Comparison of ENCODE assay signal across 16 mouse cellular contexts in the genomic region with DNA sequence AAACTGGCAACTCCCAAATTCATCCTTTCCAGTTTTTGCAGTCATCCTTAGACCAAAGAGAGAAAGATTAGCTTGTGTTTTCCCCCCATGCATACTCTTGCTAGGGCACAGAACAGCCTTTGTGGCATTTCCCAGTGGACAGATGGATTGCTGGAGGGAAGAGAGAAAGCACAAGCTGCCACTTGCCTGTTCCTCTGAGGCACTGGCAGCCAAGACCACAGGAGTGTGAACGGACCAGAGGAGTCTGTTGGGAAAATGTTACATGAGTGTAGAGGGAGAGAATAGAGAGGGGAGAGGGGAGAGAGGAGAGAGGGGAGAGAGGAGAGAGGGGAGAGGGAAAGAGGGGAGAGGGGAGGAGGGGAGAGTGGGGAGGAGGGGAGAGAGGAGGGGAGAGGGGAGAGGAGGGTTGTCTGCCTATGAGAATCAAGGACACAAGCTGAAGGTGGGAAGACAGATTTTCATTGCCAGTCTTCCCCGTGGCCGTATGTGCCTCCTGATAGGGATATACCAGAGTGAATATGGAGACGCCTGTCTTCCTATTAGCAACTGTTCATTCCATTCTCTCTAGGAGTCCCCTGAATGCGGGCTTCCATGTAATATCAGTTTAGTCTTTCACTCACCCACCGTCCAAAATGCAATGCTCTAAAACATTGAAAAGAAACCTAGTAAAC. TPM values are rescaled to one million over a fixed set of nuclear protein-coding genes. Genes with fewer than 3 reads are reported as not detected.
DNase-seq lines count a peak whose midpoint lies in the region; ATAC-seq lines count a peak whose summit lies in the region.
"Had no signal": no experiment of that assay in that cellular context is flagged by ENCODE, and none has a peak within 500 bp of the region (broad histone marks: within the 10 kb centered on the region; RNA-seq: fewer than 3 reads in every experiment).

No protein-coding gene starts in this region.

- H3K4me2 ChIP-seq in forebrain, embryonic 13.5 days: no peak overlapping the region
- H3K4me2 ChIP-seq in forebrain, embryonic 11.5 days (ENCODE audit: low read depth, low read length, severe bottlenecking): no peak overlapping the region
- H3K4me2 ChIP-seq in forebrain, embryonic 16.5 days (ENCODE audit: low read length): no peak overlapping the region
- H3K4me2 ChIP-seq in intestine, embryonic 16.5 days (ENCODE audit: low read depth, low read length): no peak overlapping the region
- H3K4me2 ChIP-seq: liver, embryonic 13.5 days had no signal

- H3K4me1 ChIP-seq in forebrain, embryonic 13.5 days: no peaks in the 10 kb centered on the region
- H3K4me1 ChIP-seq in forebrain, embryonic 11.5 days (replicated peaks; ENCODE audit: control insufficient read depth, insufficient read depth, low read length): no peaks in the 10 kb centered on the region
- H3K4me1 ChIP-seq in forebrain, embryonic 16.5 days (replicated peaks; ENCODE audit: control insufficient read depth, insufficient read depth, low read length): no peaks in the 10 kb centered on the region
- H3K4me1 ChIP-seq in intestine, embryonic 16.5 days (ENCODE audit: control insufficient read depth, insufficient read depth, low read length): no peaks in the 10 kb centered on the region
- H3K4me1 ChIP-seq: liver, embryonic 13.5 days had no signal

- WGBS in forebrain, embryonic 13.5 days: 70% methylated on average over 6 of the region's 6 CpGs
- WGBS in forebrain, embryonic 11.5 days: 72% methylated on average over 6 of the region's 6 CpGs
- 54% methylated on average over 6 of the region's 6 CpGs for WGBS in forebrain, embryonic 16.5 days
- WGBS in intestine, embryonic 16.5 days: 72% methylated on average over 6 of the region's 6 CpGs

- no peaks in the 10 kb centered on the region for H3K9me3 ChIP-seq in forebrain, embryonic 13.5 days (replicated peaks)
- no peaks in the 10 kb centered on the region for H3K9me3 ChIP-seq in forebrain, embryonic 11.5 days (ENCODE audit: control insufficient read depth, low read length)
- H3K9me3 ChIP-seq in forebrain, embryonic 16.5 days (ENCODE audit: control insufficient read depth, low read length): no peaks in the 10 kb centered on the region
- H3K9me3 ChIP-seq in intestine, embryonic 16.5 days (ENCODE audit: control insufficient read depth, low read length): no peaks in the 10 kb centered on the region
- H3K9me3 ChIP-seq: liver, embryonic 13.5 days had no signal

- peak; percentile 90 for ATAC-seq in forebrain, embryonic 13.5 days
- no peak for ATAC-seq in forebrain, embryonic 11.5 days (replicated peaks; ENCODE audit: low FRiP score)
- peak; percentile 96 for ATAC-seq in forebrain, embryonic 16.5 days
- 0 out of 2 replicates have a peak, but pooled peaks have one; percentile 26 for ATAC-seq in megakaryocyte-erythroid progenitor cell, adult 5-6 weeks (replicated peaks; ENCODE audit: low FRiP score, low TSS enrichment, poor library complexity, severe bottlenecking)
- no peak for ATAC-seq in intestine, embryonic 16.5 days
- ATAC-seq: intestine, postnatal 0 days had no signal

- H3K27me3 ChIP-seq in forebrain, embryonic 13.5 days: no peaks in the 10 kb centered on the region
- H3K27me3 ChIP-seq in forebrain, embryonic 11.5 days (ENCODE audit: control insufficient read depth, insufficient read depth, low read length): no peaks in the 10 kb centered on the region
- no peaks in the 10 kb centered on the region for H3K27me3 ChIP-seq in forebrain, embryonic 16.5 days (replicated peaks; ENCODE audit: control insufficient read depth, insufficient read depth, low read length)
- H3K27me3 ChIP-seq in intestine, embryonic 16.5 days (replicated peaks; ENCODE audit: control insufficient read depth, insufficient read depth, low read length): no peaks in the 10 kb centered on the region
- H3K27me3 ChIP-seq: liver, embryonic 13.5 days had no signal

- no peak for DNase-seq in forebrain, embryonic 11.5 days (ENCODE audit: low spot score)
- DNase-seq in right cerebral cortex, postnatal 10 days (ENCODE audit: low spot score in 2 of 2): peak; percentile 33 to 47
- no peak for DNase-seq in right cerebral cortex, postnatal 14 days
- DNase-seq in adrenal gland, adult 8-10 months: no peak
- DNase-seq: embryo, embryonic 11 days; liver, embryonic 13.5 days had no signal

- H3K36me3 ChIP-seq in forebrain, embryonic 13.5 days (ENCODE audit: poor library complexity, severe bottlenecking): no peaks in the 10 kb centered on the region
- no peaks in the 10 kb centered on the region for H3K36me3 ChIP-seq in forebrain, embryonic 11.5 days (ENCODE audit: control insufficient read depth, insufficient read depth, low read length)
- no peaks in the 10 kb centered on the region for H3K36me3 ChIP-seq in forebrain, embryonic 16.5 days (ENCODE audit: control insufficient read depth, insufficient read depth)
- no peaks in the 10 kb centered on the region for H3K36me3 ChIP-seq in intestine, embryonic 16.5 days (ENCODE audit: control insufficient read depth, insufficient read depth, low read length)
- H3K36me3 ChIP-seq: liver, embryonic 13.5 days had no signal

- no peak overlapping the region for H3K27ac ChIP-seq in forebrain, embryonic 13.5 days
- no peak overlapping the region for H3K27ac ChIP-seq in forebrain, embryonic 11.5 days (ENCODE audit: low read depth, low read length)
- no peak overlapping the region for H3K27ac ChIP-seq in forebrain, embryonic 16.5 days (ENCODE audit: low read length)
- no peak overlapping the region for H3K27ac ChIP-seq in intestine, embryonic 16.5 days (ENCODE audit: low read length)
- H3K27ac ChIP-seq: left cerebral cortex, adult 2 months; liver, embryonic 13.5 days had no signal

- no peak overlapping the region for H3K9ac ChIP-seq in forebrain, embryonic 13.5 days
- no peak overlapping the region for H3K9ac ChIP-seq in forebrain, embryonic 11.5 days (ENCODE audit: low read length)
- no peak overlapping the region for H3K9ac ChIP-seq in forebrain, embryonic 16.5 days (replicated peaks; ENCODE audit: low read depth, low read length)
- H3K9ac ChIP-seq in intestine, embryonic 16.5 days (ENCODE audit: low read depth, low read length): no peak overlapping the region
- H3K9ac ChIP-seq: liver, embryonic 13.5 days had no signal

- H3K4me3 ChIP-seq in forebrain, embryonic 13.5 days: no peak overlapping the region
- no peak overlapping the region for H3K4me3 ChIP-seq in forebrain, embryonic 11.5 days (ENCODE audit: low read depth, low read length)
- H3K4me3 ChIP-seq in forebrain, embryonic 16.5 days (replicated peaks; ENCODE audit: low read length): no peak overlapping the region
- H3K4me3 ChIP-seq in intestine, embryonic 16.5 days (ENCODE audit: low read length): no peak overlapping the region
- H3K4me3 ChIP-seq: left cerebral cortex, adult 2 months; liver, embryonic 13.5 days; myocyte had no signal

RNA-seq across cellular contexts. Expression of a gene that starts 27.1 kb away (rescaled TPM):
- polyA plus RNA-seq in forebrain, embryonic 13.5 days (2015; fragmentation: Nextera tagmentation; extraction: Ambion mirVana): not detected in 2 replicates
- not detected in 2 replicates for polyA plus RNA-seq in forebrain, embryonic 11.5 days (2014; fragmentation: Nextera tagmentation; extraction: Ambion mirVana)
- polyA plus RNA-seq in forebrain, embryonic 16.5 days (2015; fragmentation: Nextera tagmentation; extraction: Ambion mirVana): not detected in 2 replicates
- total RNA-seq in megakaryocyte-erythroid progenitor cell, adult 5-6 weeks (2014; fragmentation: Nextera tagmentation): not detected in 2 replicates
- total RNA-seq in megakaryocyte-erythroid progenitor cell, adult 5-6 weeks (2017): not detected in 2 replicates
- polyA plus RNA-seq in intestine, embryonic 16.5 days (2015; fragmentation: Nextera tagmentation; extraction: Ambion mirVana): not detected in 2 replicates
- total RNA-seq in adrenal gland, adult 8-10 months (2022): not detected
- total RNA-seq: ES-E14; granulocyte monocyte progenitor cell, adult 5-6 weeks; left cerebral cortex, adult 2 months had no signal
- polyA plus RNA-seq: heart, postnatal 0 days; intestine, postnatal 0 days; liver, embryonic 13.5 days; myocyte had no signal

RNA-seq across cellular contexts. Expression of a gene that starts 27.1 kb away (rescaled TPM):
- polyA plus RNA-seq in forebrain, embryonic 13.5 days (2015; fragmentation: Nextera tagmentation; extraction: Ambion mirVana): 10.2 and 13.4 TPM in 2 replicates
- 9.7 and 12.9 TPM in 2 replicates for polyA plus RNA-seq in forebrain, embryonic 11.5 days (2014; fragmentation: Nextera tagmentation; extraction: Ambion mirVana)
- polyA plus RNA-seq in forebrain, embryonic 16.5 days (2015; fragmentation: Nextera tagmentation; extraction: Ambion mirVana): 14.4 and 15.3 TPM in 2 replicates
- total RNA-seq in megakaryocyte-erythroid progenitor cell, adult 5-6 weeks (2014; fragmentation: Nextera tagmentation): 29.4 and 30.3 TPM in 2 replicates
- 19.1 and 26.2 TPM in 2 replicates for total RNA-seq in megakaryocyte-erythroid progenitor cell, adult 5-6 weeks (2017)
- 6.2 and 6.4 TPM in 2 replicates for polyA plus RNA-seq in intestine, embryonic 16.5 days (2015; fragmentation: Nextera tagmentation; extraction: Ambion mirVana)
- 10 to 100 TPM; 14.6 to 20.1 (median 15.4) TPM for total RNA-seq in adrenal gland, adult 8-10 months (2022)

Comparison
In these comparisons a context has a peak if more than half of its experiments do, and no peak if none do; other contexts are left out.
1. ATAC-seq: peak in forebrain, embryonic 13.5 days (single experiment), forebrain, embryonic 16.5 days (single experiment) and megakaryocyte-erythroid progenitor cell, adult 5-6 weeks (single experiment); none in forebrain, embryonic 11.5 days (single experiment) and intestine, embryonic 16.5 days (single experiment).
2. DNase-seq: peak in right cerebral cortex, postnatal 10 days (2 of 2); none in forebrain, embryonic 11.5 days (single experiment), right cerebral cortex, postnatal 14 days (single experiment) and adrenal gland, adult 8-10 months (single experiment).